Mouse (Mus musculus) embryonic facial prominence, embryonic 15.5 days (tissue): ENCODE data around the gene Olfr196. TPM values are rescaled to one million over a fixed set of nuclear protein-coding genes. Genes with fewer than 3 reads are reported as not detected.
"Not testable (repeated sequence)": the region's sequence is repeated elsewhere in the genome, so short reads cannot be mapped to it uniquely, and the experiment has no call there.

Experiments
- ATAC-seq: fragments of 200-750 bp; cut with Nextera tagmentation; 2 replicates; pipeline ENCODE4 v1.8.0; 2017; ENCODE audit warnings: low read depth, moderate TSS enrichment; ENCODE audit not compliant: insufficient number of reproducible peaks, low FRiP score, low TSS enrichment
- H3K27ac ChIP-seq: fragments of 300-500 bp; sonication (generic); replicated peaks from 2 replicates; pipeline ENCODE4 v1.5.1; 2015; ENCODE audit warnings: mild to moderate bottlenecking, inconsistent platforms
- H3K27me3 ChIP-seq: fragments of 300-500 bp; sonication (generic); 2 replicates; pipeline ENCODE4 v1.6.1; 2015; ENCODE audit warnings: inconsistent platforms
- H3K36me3 ChIP-seq: fragments of 300-500 bp; sonication (generic); 2 replicates; pipeline ENCODE4 v1.6.1; 2015; ENCODE audit warnings: mild to moderate bottlenecking, inconsistent platforms
- H3K4me1 ChIP-seq: fragments of 300-500 bp; sonication (generic); 2 replicates; pipeline ENCODE4 v1.6.1; 2015; ENCODE audit warnings: inconsistent platforms
- H3K4me2 ChIP-seq: fragments of 300-500 bp; sonication (generic); replicated peaks from 2 replicates; pipeline ENCODE4 v1.6.1; 2015; ENCODE audit warnings: mild to moderate bottlenecking, inconsistent platforms
- H3K4me3 ChIP-seq: fragments of 300-500 bp; sonication (generic); replicated peaks from 2 replicates; pipeline ENCODE4 v1.5.1; 2015; ENCODE audit warnings: mild to moderate bottlenecking, inconsistent platforms
- H3K9ac ChIP-seq: fragments of 300-500 bp; sonication (generic); 2 replicates; pipeline ENCODE4 v1.6.1; 2015; ENCODE audit warnings: inconsistent platforms
- H3K9me3 ChIP-seq: fragments of 300-500 bp; sonication (generic); replicated peaks from 2 replicates; pipeline ENCODE4 v1.6.1; 2016; ENCODE audit warnings: inconsistent platforms
- WGBS: fragments of 180-500 bp; shearing (Covaris S2); methylation state at CpG from one replicate; pipeline ENCODE4 v1.1.7; 2015; 5-methylcytosine and 5-hydroxymethylcytosine counted together
- polyA plus RNA-seq: library from polyadenylated mRNA; unstranded; fragments of >200 nt; fragmentation: Nextera tagmentation; extraction: Ambion mirVana; gene quantifications from 2 replicates; pipeline ENCODE4 v1.2.1, GENCODE M21; 2015

Olfr196 gene
- 0.17 TPM in 1 of 2 replicates, not detected in the other for polyA plus RNA-seq

- 76% methylated on average over 3 of the region's 3 CpGs for WGBS
Observed at GRCm38 (mm10) chr16:59170354-59170753, at the start of gene Olfr196. Gene Olfr196 (minus strand): TSS chr16:59170454.

GRCm38 (mm10) chr16:59219667-59220066, 49.4 kb upstream of the Olfr196 start, which contains the start of gene Olfr199:
Gene Olfr199 (minus strand): TSS chr16:59219767.
- H3K27me3 ChIP-seq, H3K9ac ChIP-seq, H3K4me3 ChIP-seq, ATAC-seq, H3K9me3 ChIP-seq, H3K4me2 ChIP-seq, H3K4me1 ChIP-seq, H3K36me3 ChIP-seq, H3K27ac ChIP-seq: not testable (repeated sequence)
- 76% methylated on average over 1 of the region's 1 CpGs for WGBS

More at GRCm38 (mm10) chr16:59170354-59170753, at the start of gene Olfr196:
- Histone ChIP-seq H3K36me3 (no peaks in the 10 kb centered on the region), H3K9me3 (no peaks in the 10 kb centered on the region), H3K27me3 (no peaks in the 10 kb centered on the region), H3K9ac (no peak within 1 kb of the TSS), H3K4me1 (no peaks in the 10 kb centered on the region), H3K27ac (no peak within 1 kb of the TSS), H3K4me3 (no peak within 1 kb of the TSS), H3K4me2 (no peak within 1 kb of the TSS)
- no peak for ATAC-seq

GRCm38 (mm10) chr16:59217861-59218260, 47.6 kb upstream of the Olfr196 start:
- H3K9me3 ChIP-seq, H3K4me1 ChIP-seq, H3K9ac ChIP-seq, H3K36me3 ChIP-seq, H3K4me2 ChIP-seq, H3K4me3 ChIP-seq, H3K27me3 ChIP-seq, ATAC-seq, H3K27ac ChIP-seq: not testable (repeated sequence)
- 77% methylated on average over 3 of the region's 3 CpGs for WGBS

- not testable (repeated sequence) for H3K9ac ChIP-seq
- 53% methylated on average over 1 of the region's 1 CpGs for WGBS
Observed at GRCm38 (mm10) chr16:59203433-59203832, 33.2 kb upstream of the Olfr196 start, which contains the start of gene Olfr198. Gene Olfr198 (minus strand): TSS chr16:59203533.

GRCm38 (mm10) chr16:59151996-59152395, 18.3 kb downstream of the Olfr196 start:
- H3K4me3 ChIP-seq, result no peak overlapping the region
- H3K36me3 ChIP-seq, result no peaks in the 10 kb centered on the region
- ATAC-seq, result no peak
- no peak overlapping the region for H3K27ac ChIP-seq
- no peaks in the 10 kb centered on the region for H3K4me1 ChIP-seq
- no peaks in the 10 kb centered on the region for H3K9me3 ChIP-seq
- H3K4me2 ChIP-seq, result no peak overlapping the region
- H3K27me3 ChIP-seq, result no peaks in the 10 kb centered on the region
- H3K9ac ChIP-seq, result no peak overlapping the region
- WGBS, result 82% methylated on average over 2 of the region's 2 CpGs

More at GRCm38 (mm10) chr16:59203433-59203832, 33.2 kb upstream of the Olfr196 start, which contains the start of gene Olfr198:
- H3K9me3 ChIP-seq, H3K4me1 ChIP-seq, H3K27me3 ChIP-seq, ATAC-seq, H3K4me2 ChIP-seq, H3K36me3 ChIP-seq, H3K4me3 ChIP-seq, H3K27ac ChIP-seq: not testable (repeated sequence)

GRCm38 (mm10) chr16:59146746-59147145, 23.5 kb downstream of the Olfr196 start, which contains the start of gene Olfr195:
Gene Olfr195 (plus strand): TSS chr16:59147046.
- no peak within 1 kb of the TSS for H3K4me2 ChIP-seq
- no peaks in the 10 kb centered on the region for H3K9me3 ChIP-seq
- no peak within 1 kb of the TSS for H3K27ac ChIP-seq
- WGBS, result 85% methylated on average over 1 of the region's 1 CpGs
- H3K9ac ChIP-seq, result no peak within 1 kb of the TSS
- H3K36me3 ChIP-seq, result no peaks in the 10 kb centered on the region
- H3K4me3 ChIP-seq, result no peak within 1 kb of the TSS
- no peaks in the 10 kb centered on the region for H3K27me3 ChIP-seq
- H3K4me1 ChIP-seq, result no peaks in the 10 kb centered on the region
- ATAC-seq, result no peak

- no peaks in the 10 kb centered on the region for H3K9me3 ChIP-seq
- no peaks in the 10 kb centered on the region for H3K27me3 ChIP-seq
- no peak overlapping the region for H3K27ac ChIP-seq
- no peaks in the 10 kb centered on the region for H3K4me1 ChIP-seq
- no peaks in the 10 kb centered on the region for H3K36me3 ChIP-seq
- H3K9ac ChIP-seq, result no peak overlapping the region
- H3K4me2 ChIP-seq, result no peak overlapping the region
- H3K4me3 ChIP-seq, result no peak overlapping the region
- ATAC-seq, result no peak
Observed at GRCm38 (mm10) chr16:59141105-59141504, 29.1 kb downstream of the Olfr196 start.

GRCm38 (mm10) chr16:59130740-59131139, 39.5 kb downstream of the Olfr196 start:
- Histone ChIP-seq H3K27ac (no peak overlapping the region), H3K9me3 (no peaks in the 10 kb centered on the region), H3K4me1 (no peaks in the 10 kb centered on the region), H3K27me3 (no peaks in the 10 kb centered on the region), H3K4me3 (no peak overlapping the region), H3K36me3 (no peaks in the 10 kb centered on the region), H3K4me2 (no peak overlapping the region), H3K9ac (no peak overlapping the region)
- 87% methylated on average over 1 of the region's 1 CpGs for WGBS
- ATAC-seq, result no peak

GRCm38 (mm10) chr16:59120969-59121368, 49.3 kb downstream of the Olfr196 start, which contains the start of gene Olfr194:
Gene Olfr194 (minus strand): TSS chr16:59121069.
- no peaks in the 10 kb centered on the region for H3K9me3 ChIP-seq
- no peaks in the 10 kb centered on the region for H3K36me3 ChIP-seq
- H3K4me1 ChIP-seq, result no peaks in the 10 kb centered on the region
- no peak within 1 kb of the TSS for H3K9ac ChIP-seq
- H3K27me3 ChIP-seq, result no peaks in the 10 kb centered on the region
- H3K4me3 ChIP-seq, result no peak within 1 kb of the TSS
- no peak for ATAC-seq
- no peak within 1 kb of the TSS for H3K27ac ChIP-seq
- no peak within 1 kb of the TSS for H3K4me2 ChIP-seq

Other genes starting within 250 kb of the Olfr196 start
- gene Olfr181, start 241.7 kb downstream of the Olfr196 start, polyA plus RNA-seq, result not detected in 2 replicates
- gene Olfr180, start 241.1 kb downstream of the Olfr196 start, polyA plus RNA-seq, result not detected in 2 replicates
- not detected in 2 replicates for gene Olfr183, start 175.1 kb downstream of the Olfr196 start, polyA plus RNA-seq
- gene Olfr186, start 140.2 kb downstream of the Olfr196 start, polyA plus RNA-seq, result 0.16 TPM in 1 of 2 replicates, not detected in the other
- gene Olfr187, start 130.7 kb downstream of the Olfr196 start, polyA plus RNA-seq, result not detected in 2 replicates
- not detected in 2 replicates for gene Olfr190, start 92.4 kb downstream of the Olfr196 start, polyA plus RNA-seq
- gene Olfr191, start 80.6 kb downstream of the Olfr196 start, polyA plus RNA-seq, result not detected in 2 replicates
- not detected in 2 replicates for gene Olfr193, start 58.6 kb downstream of the Olfr196 start, polyA plus RNA-seq
- not detected in 2 replicates for gene Olfr194, start 49.4 kb downstream of the Olfr196 start, polyA plus RNA-seq
- not detected in 2 replicates for gene Olfr195, start 23.4 kb downstream of the Olfr196 start, polyA plus RNA-seq
- not detected in 2 replicates for gene Olfr198, start 33.1 kb upstream of the Olfr196 start, polyA plus RNA-seq
- not detected in 2 replicates for gene Olfr199, start 49.3 kb upstream of the Olfr196 start, polyA plus RNA-seq
- not detected in 2 replicates for gene Olfr201, start 102.2 kb upstream of the Olfr196 start, polyA plus RNA-seq
- 0.18 and 0.36 TPM in 2 replicates for gene Olfr202, start 116.3 kb upstream of the Olfr196 start, polyA plus RNA-seq
- gene Olfr203, start 128.4 kb upstream of the Olfr196 start, polyA plus RNA-seq, result not detected in 2 replicates
- gene Olfr204, start 147.8 kb upstream of the Olfr196 start, polyA plus RNA-seq, result not detected in 2 replicates
- 0.27 TPM in 1 of 2 replicates, not detected in the other for gene Olfr205, start 160.7 kb upstream of the Olfr196 start, polyA plus RNA-seq
- gene Olfr206, start 178.8 kb upstream of the Olfr196 start, polyA plus RNA-seq, result 0.21 TPM in 1 of 2 replicates, not detected in the other
- gene Olfr209, start 193.5 kb upstream of the Olfr196 start, polyA plus RNA-seq, result not detected in 2 replicates
- 0.04 and 0.05 TPM in 2 replicates for gene Gabrr3, start 236.9 kb upstream of the Olfr196 start, polyA plus RNA-seq